Comparison of ENCODE assay signal across 14 mouse cellular contexts in genomic region chr1:156168737-156169136, GRCm38 (mm10). TPM values are rescaled to one million over a fixed set of nuclear protein-coding genes. Genes with fewer than 3 reads are reported as not detected.
DNase-seq lines count a peak whose midpoint lies in the region; ATAC-seq and TF ChIP-seq lines count a peak whose summit lies in the region.
"Had no signal": no experiment of that assay in that cellular context is flagged by ENCODE, and none has a peak within 500 bp of the region (broad histone marks: within the 10 kb centered on the region; RNA-seq: fewer than 3 reads in every experiment).

No protein-coding gene starts in this region.

- H3K4me2 ChIP-seq in hindbrain, postnatal 0 days (ENCODE audit: low read depth, low read length) = no peak overlapping the region
- no peak overlapping the region for H3K4me2 ChIP-seq in hindbrain, embryonic 11.5 days (replicated peaks; ENCODE audit: low read depth, low read length)
- H3K4me2 ChIP-seq: hindbrain, embryonic 12.5 days; liver, embryonic 13.5 days; midbrain, embryonic 11.5 days had no signal

- H3K9me3 ChIP-seq in hindbrain, postnatal 0 days (ENCODE audit: low read length) = no peaks in the 10 kb centered on the region; the same call in 1 of the 2 replicates
- no peaks in the 10 kb centered on the region for H3K9me3 ChIP-seq in hindbrain, embryonic 11.5 days (ENCODE audit: control insufficient read depth, low read length)
- H3K9me3 ChIP-seq: hindbrain, embryonic 12.5 days; liver, embryonic 13.5 days had no signal

- no peak overlapping the region for H3K4me3 ChIP-seq in hindbrain, postnatal 0 days (ENCODE audit: low read length)
- no peak overlapping the region for H3K4me3 ChIP-seq in hindbrain, embryonic 11.5 days (ENCODE audit: low read depth, low read length)
- H3K4me3 ChIP-seq: hindbrain, embryonic 12.5 days; layer of hippocampus, adult 2 months; liver, embryonic 13.5 days had no signal

- H3K36me3 ChIP-seq in hindbrain, postnatal 0 days (ENCODE audit: insufficient read depth, low read length) = no peaks in the 10 kb centered on the region
- H3K36me3 ChIP-seq in hindbrain, embryonic 11.5 days (ENCODE audit: control insufficient read depth, insufficient read depth, low read length) = no peaks in the 10 kb centered on the region
- H3K36me3 ChIP-seq: hindbrain, embryonic 12.5 days; liver, embryonic 13.5 days had no signal

- no peak for ATAC-seq in hindbrain, postnatal 0 days
- no peak for ATAC-seq in hindbrain, embryonic 11.5 days (ENCODE audit: low FRiP score)

- DNase-seq in adrenal gland, postnatal 10 days = peak; percentile 37
- DNase-seq in adrenal gland, postnatal 4 days (ENCODE audit: low spot score in 2 of 2) = no peak
- DNase-seq in hindbrain, postnatal 0 days (ENCODE audit: low spot score) = peak; percentile 42
- no peak for DNase-seq in hindbrain, embryonic 11.5 days (ENCODE audit: low spot score)
- peak; percentile 7 for DNase-seq in 416B (ENCODE audit: low read depth)
- peak; percentile 24 for DNase-seq in lung, postnatal 14 days
- DNase-seq in gastrocnemius, postnatal 10 days = no peak
- DNase-seq in T-cell, adult 2 months (ENCODE audit: low spot score) = no peak
- DNase-seq: cerebellum, adult 18-20 months; kidney, adult 11 months; liver, embryonic 13.5 days had no signal

- H3K27me3 ChIP-seq in hindbrain, postnatal 0 days (ENCODE audit: insufficient read depth, low read length) = no peaks in the 10 kb centered on the region
- H3K27me3 ChIP-seq in hindbrain, embryonic 11.5 days (ENCODE audit: control insufficient read depth, insufficient read depth, low read length) = no peaks in the 10 kb centered on the region
- H3K27me3 ChIP-seq: hindbrain, embryonic 12.5 days; liver, embryonic 13.5 days had no signal

- H3K27ac ChIP-seq in hindbrain, postnatal 0 days = no peak overlapping the region
- no peak overlapping the region for H3K27ac ChIP-seq in hindbrain, embryonic 11.5 days (ENCODE audit: low read depth, low read length)
- H3K27ac ChIP-seq: hindbrain, embryonic 12.5 days; layer of hippocampus, adult 2 months; liver, embryonic 13.5 days had no signal

- TF ChIP-seq CTCF in hindbrain, postnatal 0 days (IDR thresholded peaks at IDR 0.05; ENCODE audit: low read depth) = no peak

- WGBS in hindbrain, postnatal 0 days = 33% methylated on average over 6 of the region's 6 CpGs
- 68% methylated on average over 6 of the region's 6 CpGs for WGBS in hindbrain, embryonic 11.5 days

- no peaks in the 10 kb centered on the region for H3K4me1 ChIP-seq in hindbrain, postnatal 0 days (ENCODE audit: insufficient read depth, low read length)
- H3K4me1 ChIP-seq in hindbrain, embryonic 11.5 days (replicated peaks; ENCODE audit: control insufficient read depth, insufficient read depth, low read length) = no peaks in the 10 kb centered on the region
- H3K4me1 ChIP-seq: liver, embryonic 13.5 days had no signal

- no peak overlapping the region for H3K9ac ChIP-seq in hindbrain, postnatal 0 days (replicated peaks; ENCODE audit: low read length)
- H3K9ac ChIP-seq in hindbrain, embryonic 11.5 days (ENCODE audit: low read depth, low read length) = no peak overlapping the region
- H3K9ac ChIP-seq: hindbrain, embryonic 12.5 days; liver, embryonic 13.5 days had no signal

RNA-seq across cellular contexts. Expression of gene Fam163a, which starts 36.1 kb away (rescaled TPM):
- total RNA-seq in adrenal gland, postnatal 10 days (2021) = 10 to 100 TPM; 10.4 to 14.3 TPM
- 10 to 100 TPM; 22.8 to 25.6 TPM for total RNA-seq in adrenal gland, postnatal 4 days (2021)
- 3.7 and 5.2 TPM in 2 replicates for total RNA-seq in hindbrain, postnatal 0 days (2014; rRNA removed)
- polyA plus RNA-seq in hindbrain, postnatal 0 days (2015; fragmentation: Nextera tagmentation; extraction: Ambion mirVana) = 3.4 and 3.5 TPM in 2 replicates
- 5.4 and 5.7 TPM in 2 replicates for polyA plus RNA-seq in hindbrain, embryonic 11.5 days (2014; fragmentation: Nextera tagmentation; extraction: Ambion mirVana)
- total RNA-seq in gastrocnemius, postnatal 10 days (2021) = under 1 TPM; 0.05 to 0.07 TPM

Comparison
In these comparisons a context has a peak if more than half of its experiments do, and no peak if none do; other contexts are left out.
1. DNase-seq: peak in adrenal gland, postnatal 10 days (single experiment), hindbrain, postnatal 0 days (single experiment), 416B (single experiment) and lung, postnatal 14 days (single experiment); none in adrenal gland, postnatal 4 days (0 of 2), hindbrain, embryonic 11.5 days (single experiment), gastrocnemius, postnatal 10 days (single experiment) and T-cell, adult 2 months (single experiment).